Mouse (Mus musculus) lung, adult 18-20 months (tissue): Measurements from ENCODE around the gene Zfp651.

ENCODE experiments used
- DNase-seq, 2 experiments: peaks; one replicate each; pipeline ENCODE4 v3.0.0; 2022; ENCODE audit warnings: mixed read lengths in 2 of 2

Zfp651 gene

GRCm38 (mm10) chr9:121759091-121760081 is at the start of gene Zfp651:
Gene Zfp651 (plus strand): TSS chr9:121759330.
- DNase-seq, result peak; percentile 37 to 40

GRCm38 (mm10) chr9:121709898-121710583 is 49.1 kb upstream of the Zfp651 start, which contains the start of gene Ss18l2:
Gene Ss18l2 (plus strand): TSS chr9:121710329.
- peak; percentile 98 to 99 for DNase-seq

- peak; percentile 43 to 65 for DNase-seq
Observed at GRCm38 (mm10) chr9:121710584-121710975, 48.5 kb upstream of the Zfp651 start.

GRCm38 (mm10) chr9:121717048-121717447 is 42.1 kb upstream of the Zfp651 start:
- DNase-seq, result no peak

- no peak for DNase-seq
Observed at GRCm38 (mm10) chr9:121718070-121718705, 40.9 kb upstream of the Zfp651 start.

- DNase-seq, result peak; percentile 98 to 99
Observed at GRCm38 (mm10) chr9:121718792-121719318, 40.3 kb upstream of the Zfp651 start, which contains the start of gene Nktr. Gene Nktr (plus strand): TSS chr9:121719169.

GRCm38 (mm10) chr9:121719347-121720331 is 39.5 kb upstream of the Zfp651 start:
- peak in 1 of 2 experiments; percentile 24 for DNase-seq

GRCm38 (mm10) chr9:121740490-121740889 is 18.6 kb upstream of the Zfp651 start:
- DNase-seq, result no peak

- no peak for DNase-seq
Observed at GRCm38 (mm10) chr9:121741168-121741567, 18.0 kb upstream of the Zfp651 start.

GRCm38 (mm10) chr9:121744051-121744450 is 15.1 kb upstream of the Zfp651 start:
- no peak for DNase-seq

- DNase-seq, result no peak
Observed at GRCm38 (mm10) chr9:121752774-121753173, 6.4 kb upstream of the Zfp651 start.

GRCm38 (mm10) chr9:121754624-121755023 is 4.5 kb upstream of the Zfp651 start:
- DNase-seq, result no peak

- DNase-seq, result no peak
Observed at GRCm38 (mm10) chr9:121756785-121757184, 2.3 kb upstream of the Zfp651 start.

GRCm38 (mm10) chr9:121757432-121757831 is 1.7 kb upstream of the Zfp651 start:
- no peak for DNase-seq

- no peak for DNase-seq
Observed at GRCm38 (mm10) chr9:121757835-121758814, 1.0 kb upstream of the Zfp651 start.

- DNase-seq, result peak; percentile 57 to 70
Observed at GRCm38 (mm10) chr9:121760271-121761090, 1.4 kb downstream of the Zfp651 start.

- DNase-seq, result peak in 1 of 2 experiments; percentile 8
Observed at GRCm38 (mm10) chr9:121761091-121761665, 2.0 kb downstream of the Zfp651 start.

GRCm38 (mm10) chr9:121761787-121762186 is 2.7 kb downstream of the Zfp651 start:
- peak in 1 of 2 experiments; percentile 4 for DNase-seq

GRCm38 (mm10) chr9:121762248-121762647 is 3.1 kb downstream of the Zfp651 start:
- peak in 1 of 2 experiments; percentile 2 for DNase-seq
